Mouse (Mus musculus) forebrain, embryonic 15.5 days (tissue): ENCODE measurements around the gene Dnajc6. TPM values are rescaled to one million over a fixed set of nuclear protein-coding genes. Genes with fewer than 3 reads are reported as not detected.

ENCODE experiments used
- ATAC-seq: fragments of 200-750 bp; cut with Nextera tagmentation; replicated peaks from 2 replicates; pipeline ENCODE4 v1.8.0; 2017; ENCODE audit warnings: mild to moderate bottlenecking, moderate TSS enrichment, moderate library complexity
- H3K27ac ChIP-seq: fragments of 300-500 bp; sonication (generic); replicated peaks from 2 replicates; pipeline ENCODE4 v1.5.1; 2015; ENCODE audit warnings: mild to moderate bottlenecking, inconsistent platforms
- H3K27me3 ChIP-seq: fragments of 300-500 bp; sonication (generic); 2 replicates; pipeline ENCODE4 v1.6.1; 2015; ENCODE audit warnings: inconsistent platforms
- H3K36me3 ChIP-seq: fragments of 300-500 bp; sonication (generic); 2 replicates; pipeline ENCODE4 v1.6.1; 2015; ENCODE audit warnings: mild to moderate bottlenecking, inconsistent platforms
- H3K4me1 ChIP-seq: fragments of 300-500 bp; sonication (generic); 2 replicates; pipeline ENCODE4 v1.6.1; 2015; ENCODE audit warnings: inconsistent platforms
- H3K4me2 ChIP-seq: fragments of 300-500 bp; sonication (generic); replicated peaks from 2 replicates; pipeline ENCODE4 v1.6.1; 2015; ENCODE audit warnings: mild to moderate bottlenecking, inconsistent platforms
- H3K4me3 ChIP-seq: fragments of 300-500 bp; sonication (generic); 2 replicates; pipeline ENCODE4 v1.5.1; 2015; ENCODE audit warnings: mild to moderate bottlenecking, inconsistent platforms
- H3K9ac ChIP-seq: fragments of 300-500 bp; sonication (generic); replicated peaks from 2 replicates; pipeline ENCODE4 v1.6.1; 2015; ENCODE audit warnings: mild to moderate bottlenecking, inconsistent platforms
- H3K9me3 ChIP-seq: fragments of 300-500 bp; sonication (generic); 2 replicates; pipeline ENCODE4 v1.6.1; 2016; ENCODE audit warnings: inconsistent platforms
- WGBS: fragments of 180-500 bp; shearing (Covaris S2); methylation state at CpG from one replicate; pipeline ENCODE4 v1.1.7; 2015; ENCODE audit warnings: mixed read lengths; 5-methylcytosine and 5-hydroxymethylcytosine counted together
- polyA plus RNA-seq: library from polyadenylated mRNA; unstranded; fragments of >200 nt; fragmentation: Nextera tagmentation; extraction: Ambion mirVana; gene quantifications from 2 replicates; pipeline ENCODE4 v1.2.1, GENCODE M21; 2015

Gene Dnajc6
- polyA plus RNA-seq, 1 experiment from 2014 or later, result 26.2 TPM

DNA sequence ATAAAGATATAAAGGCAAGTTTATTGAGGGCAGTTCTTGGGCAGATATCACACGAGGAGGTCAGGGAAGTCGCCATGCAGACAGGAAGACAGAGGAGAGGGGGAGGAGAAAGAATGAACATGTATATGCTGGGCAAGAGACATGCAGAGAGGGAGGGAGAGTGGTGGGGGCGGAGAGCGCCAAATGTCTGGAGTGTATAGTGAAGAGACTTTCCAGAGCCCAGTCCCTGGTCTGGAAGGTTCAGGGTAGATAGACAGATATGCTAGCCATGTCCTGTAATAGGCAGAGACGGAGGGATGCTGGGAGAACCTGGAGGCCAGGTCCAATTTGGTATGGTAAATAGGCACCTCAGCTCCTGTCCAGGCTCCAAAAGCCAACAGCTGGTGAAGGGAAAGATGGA, 83.1 kb downstream of the Dnajc6 start:
- 0 out of 2 replicates have a peak, but pooled peaks cover 1% of the 10 kb centered on the region for H3K4me1 ChIP-seq
- H3K27ac ChIP-seq, result no peak overlapping the region
- H3K9me3 ChIP-seq, result no peaks in the 10 kb centered on the region
- WGBS, result 86% methylated on average over 5 of the region's 5 CpGs
- no peak overlapping the region for H3K9ac ChIP-seq
- no peak for ATAC-seq
- no peak overlapping the region for H3K4me2 ChIP-seq
- H3K36me3 ChIP-seq, result no peaks in the 10 kb centered on the region
- no peaks in the 10 kb centered on the region for H3K27me3 ChIP-seq
- H3K4me3 ChIP-seq, result no peak overlapping the region

DNA sequence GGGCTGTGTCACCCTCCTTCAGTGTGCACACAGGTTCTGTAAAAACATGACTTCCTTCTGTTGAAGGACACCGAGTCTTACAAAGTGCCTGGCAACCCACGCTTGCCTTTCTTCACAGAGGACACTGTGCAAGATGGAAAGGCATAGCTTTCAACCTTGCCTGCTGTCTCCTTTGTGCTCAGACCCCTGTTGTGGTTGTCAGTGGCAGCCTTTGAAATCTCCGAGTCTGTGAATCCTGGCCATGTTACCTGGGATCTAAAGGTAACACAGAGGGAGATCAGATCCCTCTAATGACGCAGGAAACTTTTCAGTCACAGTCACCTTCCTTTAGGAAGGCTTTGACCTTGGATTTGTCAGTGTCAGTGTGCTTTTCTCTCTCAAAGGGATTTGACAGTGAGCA, 84.7 kb downstream of the Dnajc6 start:
- ATAC-seq, result no peak
- 78% methylated on average over 4 of the region's 4 CpGs for WGBS
- peaks cover 10% of the 10 kb centered on the region for H3K4me1 ChIP-seq

DNA sequence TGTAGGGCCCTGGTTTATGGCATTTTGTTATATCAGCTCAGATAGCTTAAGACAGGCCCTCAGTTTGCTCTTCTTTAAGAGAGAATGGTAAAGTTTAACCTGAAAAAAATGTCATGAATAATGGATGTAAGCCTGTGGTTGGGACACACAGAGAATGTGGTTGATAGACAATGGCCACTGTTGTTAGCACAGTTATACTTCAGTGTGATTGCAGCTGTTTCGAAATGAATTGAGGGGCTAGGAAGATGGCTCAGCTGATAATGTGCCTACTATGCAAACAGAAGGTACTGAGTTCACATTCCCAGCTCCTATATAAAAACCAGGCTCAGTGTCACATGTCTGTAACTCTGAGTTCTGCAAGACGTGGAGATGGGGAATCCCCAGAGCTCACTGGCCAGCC, 86.4 kb downstream of the Dnajc6 start:
- no peaks in the 10 kb centered on the region for H3K27me3 ChIP-seq
- no peak overlapping the region for H3K4me2 ChIP-seq
- no peak overlapping the region for H3K9ac ChIP-seq
- H3K36me3 ChIP-seq, result no peaks in the 10 kb centered on the region
- no peak overlapping the region for H3K4me3 ChIP-seq
- ATAC-seq, result no peak
- H3K27ac ChIP-seq, result no peak overlapping the region
- no peaks in the 10 kb centered on the region for H3K9me3 ChIP-seq
- WGBS, result 83% methylated on average over 2 of the region's 2 CpGs
- peaks cover 10% of the 10 kb centered on the region for H3K4me1 ChIP-seq

More for the DNA sequence above, 84.7 kb downstream of the Dnajc6 start:
- no peaks in the 10 kb centered on the region for H3K36me3 ChIP-seq
- no peaks in the 10 kb centered on the region for H3K9me3 ChIP-seq
- H3K27ac ChIP-seq, result no peak overlapping the region
- H3K27me3 ChIP-seq, result no peaks in the 10 kb centered on the region
- H3K9ac ChIP-seq, result no peak overlapping the region
- no peak overlapping the region for H3K4me3 ChIP-seq
- no peak overlapping the region for H3K4me2 ChIP-seq

DNA sequence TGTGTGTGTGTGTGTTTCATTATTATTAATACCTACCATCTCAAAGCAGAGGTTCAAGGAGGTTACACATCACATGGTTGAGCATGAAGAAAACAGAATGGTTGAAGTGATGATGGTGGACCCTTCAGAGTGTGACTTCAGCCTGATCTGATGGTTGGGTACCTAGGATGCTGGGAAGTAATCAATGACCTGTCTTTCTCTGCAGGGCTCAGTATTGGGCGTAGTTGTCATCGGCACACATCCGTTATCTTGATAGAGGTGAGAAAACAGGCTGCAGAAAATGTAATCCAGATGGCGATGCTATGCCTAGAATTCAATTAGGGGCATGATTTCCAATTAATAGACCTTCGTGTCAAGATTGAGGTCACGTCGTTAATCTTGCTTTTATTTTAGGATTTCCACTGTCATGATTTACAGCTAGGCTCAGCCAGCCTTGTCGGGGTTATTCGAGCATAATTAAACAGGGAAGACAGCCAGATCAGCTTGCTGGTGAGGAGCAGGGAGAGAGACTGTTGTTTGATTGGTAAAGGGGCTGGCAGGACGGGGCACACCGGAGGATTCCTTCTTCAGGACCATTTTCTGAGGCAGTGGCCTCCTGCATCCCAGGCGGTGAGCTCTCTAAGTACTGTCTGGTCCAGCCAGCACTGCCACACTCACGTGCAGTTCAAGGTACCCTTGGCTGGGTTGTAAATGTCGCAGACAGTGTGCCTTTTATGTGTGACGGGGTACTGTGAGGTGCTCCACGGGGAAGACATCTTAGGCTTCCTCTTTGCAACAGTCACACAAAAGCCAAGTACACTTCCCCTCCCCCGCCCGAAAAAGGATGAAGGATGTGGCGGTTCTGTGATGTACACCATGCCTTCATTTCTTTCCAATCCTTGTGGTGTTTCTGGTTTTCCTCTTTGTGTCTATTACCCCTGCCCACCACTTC, 88.3 kb downstream of the Dnajc6 start:
- H3K4me2 ChIP-seq, result no peak overlapping the region
- H3K9me3 ChIP-seq, result no peaks in the 10 kb centered on the region
- H3K36me3 ChIP-seq, result no peaks in the 10 kb centered on the region
- peaks cover 10% of the 10 kb centered on the region for H3K4me1 ChIP-seq
- H3K27me3 ChIP-seq, result no peaks in the 10 kb centered on the region
- H3K9ac ChIP-seq, result no peak overlapping the region
- 30% methylated on average over 19 of the region's 19 CpGs for WGBS
- peak overlapping the region; percentile 13; the same call in 1 of the 2 replicates for H3K27ac ChIP-seq
- no peak overlapping the region for H3K4me3 ChIP-seq
- ATAC-seq, result peak; percentile 67

DNA sequence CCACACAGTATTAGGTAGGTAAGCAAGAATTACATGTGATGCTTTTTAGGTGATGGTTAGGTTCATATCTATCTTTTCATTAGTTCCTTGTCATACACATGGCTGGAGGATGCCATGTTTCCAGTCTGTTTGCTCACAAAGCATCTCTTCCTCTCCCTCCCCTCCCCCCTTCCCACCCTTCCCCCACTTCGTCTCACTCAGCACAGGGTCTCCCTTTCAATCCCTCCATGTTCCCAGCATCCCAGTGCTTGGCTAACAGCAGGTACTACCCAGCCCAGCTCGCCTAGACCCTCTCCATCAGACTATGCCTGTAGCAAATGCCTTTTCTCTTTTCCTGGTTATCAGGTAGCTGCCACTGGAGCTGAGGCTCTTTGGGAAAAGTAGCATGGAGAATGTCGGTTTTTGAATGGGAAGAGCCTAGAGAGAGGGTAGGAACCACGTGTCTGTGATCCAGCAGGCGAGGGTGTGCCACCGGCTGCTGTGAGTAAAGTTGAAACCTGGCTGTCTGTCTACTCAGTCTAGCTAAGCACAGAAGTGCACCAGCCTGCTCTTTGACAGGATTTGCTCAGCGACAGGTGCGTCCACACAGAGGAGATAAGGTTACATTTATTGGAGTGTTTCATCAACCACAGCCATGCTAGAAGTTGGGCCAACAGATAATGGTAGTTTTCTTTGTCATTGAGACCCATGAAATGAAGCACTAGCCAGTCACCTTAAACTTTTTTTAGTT, 89.2 kb downstream of the Dnajc6 start:
- H3K27ac ChIP-seq, result no peak overlapping the region
- no peak; the same call in 1 of the 2 replicates for ATAC-seq

DNA sequence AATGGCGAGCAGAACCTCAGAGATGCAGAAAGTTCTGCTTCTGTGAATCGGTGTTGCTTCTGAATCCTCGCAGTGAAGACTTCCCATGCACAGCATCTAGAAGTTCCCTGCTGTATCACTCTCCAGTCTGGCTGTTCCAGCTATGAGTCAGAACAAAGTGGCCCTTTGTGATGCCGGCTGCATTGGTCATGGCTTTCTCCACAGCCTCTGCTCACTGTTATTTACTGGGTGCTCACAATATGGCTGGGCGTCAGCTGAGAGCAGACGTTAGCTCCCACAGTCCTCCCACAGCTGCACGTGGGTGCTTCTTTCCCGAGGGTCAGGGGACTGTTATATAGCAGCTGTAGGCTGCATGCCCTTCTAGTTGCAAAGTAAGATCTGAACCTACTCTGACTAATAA, 92.5 kb downstream of the Dnajc6 start:
- no peaks in the 10 kb centered on the region for H3K36me3 ChIP-seq
- H3K9me3 ChIP-seq, result no peaks in the 10 kb centered on the region
- H3K4me3 ChIP-seq, result no peak overlapping the region
- H3K27ac ChIP-seq, result no peak overlapping the region
- peaks cover 10% of the 10 kb centered on the region for H3K4me1 ChIP-seq
- 72% methylated on average over 8 of the region's 8 CpGs for WGBS
- H3K9ac ChIP-seq, result no peak overlapping the region
- H3K27me3 ChIP-seq, result no peaks in the 10 kb centered on the region
- ATAC-seq, result no peak
- H3K4me2 ChIP-seq, result no peak overlapping the region

More for the DNA sequence above, 89.2 kb downstream of the Dnajc6 start:
- Histone ChIP-seq H3K27me3 (no peaks in the 10 kb centered on the region), H3K36me3 (no peaks in the 10 kb centered on the region), H3K4me2 (no peak overlapping the region), H3K4me1 (peaks cover 10% of the 10 kb centered on the region), H3K9ac (no peak overlapping the region), H3K4me3 (no peak overlapping the region), H3K9me3 (no peaks in the 10 kb centered on the region)
- WGBS, result 62% methylated on average over 8 of the region's 8 CpGs

DNA sequence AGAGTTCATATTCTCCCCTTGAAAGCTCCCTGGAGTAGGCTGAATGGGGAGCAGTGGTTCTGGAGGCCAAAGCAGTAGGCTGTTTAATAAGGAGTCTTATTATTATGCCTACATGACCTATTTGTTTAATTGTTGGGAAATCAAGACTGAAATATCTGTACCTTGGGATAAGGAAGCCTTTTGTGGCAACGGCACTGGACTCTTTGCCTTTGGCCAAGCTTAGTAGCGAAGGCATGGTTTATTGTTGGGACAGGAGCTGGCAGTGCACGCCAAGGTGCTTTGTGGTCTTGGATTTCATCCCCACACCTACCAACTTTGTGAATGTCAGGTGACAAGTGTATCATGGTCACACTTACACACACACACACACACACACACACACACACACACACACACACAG, 93.3 kb downstream of the Dnajc6 start:
- WGBS, result 94% methylated on average over 3 of the region's 3 CpGs
- ATAC-seq, result no peak

DNA sequence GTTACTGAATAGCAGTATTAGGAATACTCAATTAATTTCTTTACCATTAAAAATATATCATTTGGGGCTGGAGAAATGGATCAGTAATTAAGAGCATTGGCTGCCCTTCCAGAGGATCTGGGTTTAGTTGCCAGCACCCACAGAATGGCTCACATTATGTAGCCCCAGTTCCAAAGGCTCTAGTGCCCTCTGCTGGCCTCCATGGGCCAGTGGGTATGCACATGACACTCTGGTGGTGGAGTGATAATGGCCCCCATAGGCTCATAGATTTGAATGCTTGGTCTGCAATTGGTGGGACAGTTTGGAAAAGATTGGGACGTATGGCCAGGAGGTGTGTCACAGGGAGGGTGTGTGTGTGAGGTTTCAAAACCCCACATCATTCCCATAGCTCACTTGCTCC, 95.0 kb downstream of the Dnajc6 start:
- no peaks in the 10 kb centered on the region for H3K4me1 ChIP-seq
- no peaks in the 10 kb centered on the region for H3K36me3 ChIP-seq
- H3K27ac ChIP-seq, result no peak overlapping the region
- 95% methylated on average over 1 of the region's 1 CpGs for WGBS
- H3K9me3 ChIP-seq, result no peaks in the 10 kb centered on the region
- no peak overlapping the region for H3K4me3 ChIP-seq
- no peaks in the 10 kb centered on the region for H3K27me3 ChIP-seq
- no peak overlapping the region for H3K9ac ChIP-seq
- no peak for ATAC-seq
- H3K4me2 ChIP-seq, result no peak overlapping the region

More for the DNA sequence above, 93.3 kb downstream of the Dnajc6 start:
- peaks cover 6% of the 10 kb centered on the region for H3K4me1 ChIP-seq
- H3K9ac ChIP-seq, result no peak overlapping the region
- no peak overlapping the region for H3K27ac ChIP-seq
- no peaks in the 10 kb centered on the region for H3K9me3 ChIP-seq
- H3K36me3 ChIP-seq, result no peaks in the 10 kb centered on the region
- H3K4me2 ChIP-seq, result no peak overlapping the region
- no peak overlapping the region for H3K4me3 ChIP-seq
- no peaks in the 10 kb centered on the region for H3K27me3 ChIP-seq

DNA sequence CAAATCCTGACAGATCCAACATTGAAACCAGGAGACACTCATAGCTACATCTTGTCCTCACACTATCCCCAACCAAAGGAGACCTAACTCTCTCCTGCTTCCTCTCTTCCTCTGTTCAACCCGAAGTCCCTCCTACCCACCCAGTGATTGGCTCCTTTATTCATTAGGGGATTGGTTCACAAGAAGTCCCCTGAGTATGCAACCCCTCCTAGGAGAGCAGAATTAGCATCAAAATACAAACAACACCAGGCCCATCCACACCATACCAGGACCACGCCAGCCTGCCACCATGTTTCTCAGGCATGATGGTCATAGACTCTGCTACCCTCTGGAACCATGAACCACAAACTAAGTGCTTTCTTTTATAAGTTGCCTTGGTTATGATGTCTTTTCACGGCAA, 96.0 kb downstream of the Dnajc6 start:
- Histone ChIP-seq H3K4me2 (no peak overlapping the region), H3K9ac (no peak overlapping the region), H3K27me3 (no peaks in the 10 kb centered on the region), H3K9me3 (no peaks in the 10 kb centered on the region), H3K4me3 (no peak overlapping the region), H3K27ac (no peak overlapping the region), H3K4me1 (no peaks in the 10 kb centered on the region), H3K36me3 (no peaks in the 10 kb centered on the region)
- 78% methylated on average over 3 of the region's 3 CpGs for WGBS
- ATAC-seq, result no peak

DNA sequence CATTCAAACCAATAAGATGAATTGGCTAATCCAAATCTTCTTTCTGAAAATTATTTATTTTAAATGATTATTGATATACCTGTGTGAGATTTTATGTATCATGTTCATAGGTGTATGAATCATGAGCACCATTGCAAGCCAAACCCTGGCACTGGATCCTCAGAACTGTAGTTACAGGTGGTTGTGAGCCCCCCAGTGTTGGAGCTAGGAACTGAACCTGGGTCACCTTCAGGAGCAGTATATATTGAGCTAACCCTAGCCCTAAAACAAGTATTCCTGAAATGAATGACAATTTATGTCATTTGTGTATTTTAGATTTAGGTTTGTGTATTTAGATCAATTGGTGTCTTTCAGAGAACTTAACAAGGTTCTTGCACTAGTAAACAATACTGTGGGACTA, 105.3 kb downstream of the Dnajc6 start:
- Histone ChIP-seq H3K4me2 (no peak overlapping the region), H3K4me1 (no peaks in the 10 kb centered on the region), H3K27me3 (no peaks in the 10 kb centered on the region), H3K4me3 (no peak overlapping the region), H3K27ac (no peak overlapping the region), H3K9ac (no peak overlapping the region), H3K9me3 (no peaks in the 10 kb centered on the region), H3K36me3 (no peaks in the 10 kb centered on the region)
- no peak for ATAC-seq

DNA sequence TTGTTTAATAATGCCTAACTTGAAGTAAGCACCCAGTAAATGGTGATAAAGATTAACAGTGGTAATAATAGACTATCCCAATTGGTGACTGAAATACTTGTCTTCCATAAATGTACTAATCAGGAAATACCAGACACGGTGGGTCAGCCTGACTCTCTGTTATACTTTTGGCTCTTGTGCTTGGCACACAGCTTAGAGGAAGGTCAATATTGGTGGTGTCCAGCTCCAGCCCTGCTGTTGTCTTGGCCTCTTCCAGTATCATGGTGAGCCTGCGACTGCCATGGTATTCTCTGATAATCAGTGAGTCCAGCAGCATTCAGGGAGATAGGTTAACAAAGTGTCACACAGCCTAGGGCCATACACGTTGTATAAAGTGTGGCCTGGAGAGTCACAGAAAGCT, 107.2 kb downstream of the Dnajc6 start:
- H3K9me3 ChIP-seq, result no peaks in the 10 kb centered on the region
- no peaks in the 10 kb centered on the region for H3K27me3 ChIP-seq
- no peak overlapping the region for H3K27ac ChIP-seq
- no peaks in the 10 kb centered on the region for H3K36me3 ChIP-seq
- H3K9ac ChIP-seq, result no peak overlapping the region
- H3K4me1 ChIP-seq, result no peaks in the 10 kb centered on the region
- H3K4me3 ChIP-seq, result no peak overlapping the region
- no peak for ATAC-seq
- H3K4me2 ChIP-seq, result no peak overlapping the region
- 78% methylated on average over 3 of the region's 3 CpGs for WGBS

DNA sequence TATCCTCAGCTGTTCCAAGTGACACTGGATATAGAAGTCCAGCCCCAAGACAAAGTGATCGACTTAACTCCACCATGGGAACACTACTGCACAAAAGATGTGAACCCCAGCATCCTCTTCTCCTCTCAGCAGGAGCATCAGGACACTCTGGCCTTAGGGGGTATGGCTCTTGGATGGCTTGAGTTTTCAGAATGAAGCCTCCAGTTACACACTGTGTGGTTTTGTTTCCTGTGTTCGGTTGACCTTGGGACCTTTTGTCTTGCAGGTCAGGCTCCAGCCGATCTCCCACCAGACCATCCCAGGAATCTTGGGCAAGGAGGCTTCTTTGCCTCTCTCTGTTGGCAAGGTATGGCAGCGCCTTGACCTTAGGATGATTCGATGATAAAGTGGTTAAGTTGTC, 120.1 kb downstream of the Dnajc6 start:
- 88% methylated on average over 5 of the region's 5 CpGs for WGBS
- Histone ChIP-seq H3K27me3 (no peaks in the 10 kb centered on the region), H3K4me1 (no peaks in the 10 kb centered on the region), H3K4me2 (no peak overlapping the region), H3K9me3 (no peaks in the 10 kb centered on the region), H3K9ac (no peak overlapping the region), H3K36me3 (peaks cover 27% of the 10 kb centered on the region; the same call in 1 of the 2 replicates), H3K4me3 (no peak overlapping the region), H3K27ac (no peak overlapping the region)
- ATAC-seq, result no peak
